Mouse (Mus musculus) intestine, embryonic 15.5 days (tissue): Measurements from ENCODE around the gene Ciao2a. TPM values are rescaled to one million over a fixed set of nuclear protein-coding genes. Genes with fewer than 3 reads are reported as not detected.

Experiments
- ATAC-seq: fragments of 200-750 bp; cut with Nextera tagmentation; 2 replicates; pipeline ENCODE4 v1.8.0; 2017; ENCODE audit warnings: moderate TSS enrichment, moderate library complexity
- H3K27ac ChIP-seq: fragments of 300-500 bp; sonication (generic); 2 replicates; pipeline ENCODE4 v1.5.1; 2015; ENCODE audit warnings: mild to moderate bottlenecking, inconsistent platforms
- H3K27me3 ChIP-seq: fragments of 300-500 bp; sonication (generic); replicated peaks from 2 replicates; pipeline ENCODE4 v1.6.1; 2015; ENCODE audit warnings: inconsistent platforms
- H3K36me3 ChIP-seq: fragments of 300-500 bp; sonication (generic); 2 replicates; pipeline ENCODE4 v1.6.1; 2015; ENCODE audit warnings: inconsistent platforms
- H3K4me1 ChIP-seq: fragments of 300-500 bp; sonication (generic); replicated peaks from 2 replicates; pipeline ENCODE4 v1.6.1; 2015; ENCODE audit warnings: inconsistent platforms
- H3K4me2 ChIP-seq: fragments of 300-500 bp; sonication (generic); replicated peaks from 2 replicates; pipeline ENCODE4 v1.6.1; 2015; ENCODE audit warnings: mild to moderate bottlenecking, inconsistent platforms
- H3K4me3 ChIP-seq: fragments of 300-500 bp; sonication (generic); replicated peaks from 2 replicates; pipeline ENCODE4 v1.5.1; 2015; ENCODE audit warnings: inconsistent platforms
- H3K9ac ChIP-seq: fragments of 300-500 bp; sonication (generic); 2 replicates; pipeline ENCODE4 v1.6.1; 2015; ENCODE audit warnings: inconsistent platforms
- H3K9me3 ChIP-seq: fragments of 300-500 bp; sonication (generic); 2 replicates; pipeline ENCODE4 v1.6.1; 2016; ENCODE audit warnings: inconsistent platforms
- WGBS: fragments of 180-500 bp; shearing (Covaris S2); methylation state at CpG from one replicate; pipeline ENCODE4 v1.1.7; 2015; 5-methylcytosine and 5-hydroxymethylcytosine counted together
- polyA plus RNA-seq: library from polyadenylated mRNA; unstranded; fragments of >200 nt; fragmentation: Nextera tagmentation; extraction: Ambion mirVana; gene quantifications from 2 replicates; pipeline ENCODE4 v1.2.1, GENCODE M21; 2015

The Ciao2a gene
- polyA plus RNA-seq, 1 experiment from 2014 or later = 218 TPM

- no peaks in the 10 kb centered on the region for H3K9me3 ChIP-seq
- 76% methylated on average over 8 of the region's 8 CpGs for WGBS
- no peak overlapping the region for H3K9ac ChIP-seq
- H3K27ac ChIP-seq = no peak overlapping the region
- no peak overlapping the region for H3K4me2 ChIP-seq
- no peaks in the 10 kb centered on the region for H3K4me1 ChIP-seq
- ATAC-seq = no peak
- H3K4me3 ChIP-seq = no peak overlapping the region
- no peaks in the 10 kb centered on the region for H3K27me3 ChIP-seq
- H3K36me3 ChIP-seq = peaks cover 32% of the 10 kb centered on the region; the same call in 1 of the 2 replicates
Observed at GRCm38 (mm10) chr9:66101577-66101976, 24.8 kb upstream of the Ciao2a start.

- peaks cover 31% of the 10 kb centered on the region; the same call in 1 of the 2 replicates for H3K36me3 ChIP-seq
- H3K9ac ChIP-seq = no peak overlapping the region
- no peak overlapping the region for H3K4me2 ChIP-seq
- H3K27ac ChIP-seq = no peak overlapping the region
- no peak overlapping the region for H3K4me3 ChIP-seq
- 90% methylated on average over 6 of the region's 6 CpGs for WGBS
- H3K9me3 ChIP-seq = no peaks in the 10 kb centered on the region
- H3K4me1 ChIP-seq = no peaks in the 10 kb centered on the region
- ATAC-seq = no peak
- H3K27me3 ChIP-seq = no peaks in the 10 kb centered on the region
Observed at GRCm38 (mm10) chr9:66102668-66103067, 23.7 kb upstream of the Ciao2a start.

- no peaks in the 10 kb centered on the region for H3K4me1 ChIP-seq
- H3K9ac ChIP-seq = no peak overlapping the region
- H3K27me3 ChIP-seq = no peaks in the 10 kb centered on the region
- no peak for ATAC-seq
- 92% methylated on average over 4 of the region's 4 CpGs for WGBS
- no peak overlapping the region for H3K27ac ChIP-seq
- no peak overlapping the region for H3K4me3 ChIP-seq
- H3K36me3 ChIP-seq = peaks cover 35% of the 10 kb centered on the region; the same call in 1 of the 2 replicates
- no peaks in the 10 kb centered on the region for H3K9me3 ChIP-seq
- H3K4me2 ChIP-seq = no peak overlapping the region
Observed at GRCm38 (mm10) chr9:66104601-66105000, 21.8 kb upstream of the Ciao2a start.

- Histone ChIP-seq H3K4me1 (no peaks in the 10 kb centered on the region), H3K36me3 (peaks cover 35% of the 10 kb centered on the region; the same call in 1 of the 2 replicates), H3K4me2 (no peak overlapping the region), H3K9me3 (no peaks in the 10 kb centered on the region), H3K27me3 (no peaks in the 10 kb centered on the region), H3K4me3 (no peak overlapping the region), H3K27ac (no peak overlapping the region), H3K9ac (no peak overlapping the region)
- 79% methylated on average over 8 of the region's 8 CpGs for WGBS
- no peak for ATAC-seq
Observed at GRCm38 (mm10) chr9:66105168-66105567, 21.2 kb upstream of the Ciao2a start.

GRCm38 (mm10) chr9:66109574-66109973, 16.8 kb upstream of the Ciao2a start:
- H3K4me2 ChIP-seq = no peak overlapping the region
- no peak for ATAC-seq

GRCm38 (mm10) chr9:66110126-66110525, 16.3 kb upstream of the Ciao2a start:
- Histone ChIP-seq H3K36me3 (peaks cover 24% of the 10 kb centered on the region; the same call in 1 of the 2 replicates), H3K4me2 (no peak overlapping the region), H3K4me3 (no peak overlapping the region), H3K27me3 (no peaks in the 10 kb centered on the region), H3K27ac (no peak overlapping the region), H3K9ac (no peak overlapping the region), H3K9me3 (no peaks in the 10 kb centered on the region), H3K4me1 (no peaks in the 10 kb centered on the region)
- no peak for ATAC-seq
- WGBS = 71% methylated on average over 8 of the region's 8 CpGs

More at GRCm38 (mm10) chr9:66109574-66109973, 16.8 kb upstream of the Ciao2a start:
- no peaks in the 10 kb centered on the region for H3K4me1 ChIP-seq
- H3K27ac ChIP-seq = no peak overlapping the region
- 98% methylated on average over 1 of the region's 1 CpGs for WGBS
- peaks cover 24% of the 10 kb centered on the region; the same call in 1 of the 2 replicates for H3K36me3 ChIP-seq
- H3K27me3 ChIP-seq = no peaks in the 10 kb centered on the region
- no peaks in the 10 kb centered on the region for H3K9me3 ChIP-seq
- no peak overlapping the region for H3K9ac ChIP-seq
- no peak overlapping the region for H3K4me3 ChIP-seq

GRCm38 (mm10) chr9:66110611-66111379, 15.6 kb upstream of the Ciao2a start:
- WGBS = 83% methylated on average over 8 of the region's 8 CpGs
- Histone ChIP-seq H3K27me3 (no peaks in the 10 kb centered on the region), H3K4me1 (no peaks in the 10 kb centered on the region), H3K36me3 (peaks cover 19% of the 10 kb centered on the region; the same call in 1 of the 2 replicates), H3K27ac (no peak overlapping the region), H3K9ac (no peak overlapping the region), H3K4me2 (no peak overlapping the region), H3K9me3 (no peaks in the 10 kb centered on the region), H3K4me3 (no peak overlapping the region)
- no peak for ATAC-seq

- no peaks in the 10 kb centered on the region for H3K27me3 ChIP-seq
Observed at GRCm38 (mm10) chr9:66114341-66114740, 12.1 kb upstream of the Ciao2a start.

GRCm38 (mm10) chr9:66116890-66117289, 9.5 kb upstream of the Ciao2a start:
- no peak overlapping the region for H3K27ac ChIP-seq
- H3K27me3 ChIP-seq = no peaks in the 10 kb centered on the region
- H3K9ac ChIP-seq = no peak overlapping the region
- no peaks in the 10 kb centered on the region for H3K4me1 ChIP-seq
- ATAC-seq = no peak
- 54% methylated on average over 8 of the region's 8 CpGs for WGBS
- peaks cover 7% of the 10 kb centered on the region; the same call in 1 of the 2 replicates for H3K36me3 ChIP-seq
- H3K9me3 ChIP-seq = no peaks in the 10 kb centered on the region
- no peak overlapping the region for H3K4me3 ChIP-seq
- H3K4me2 ChIP-seq = no peak overlapping the region

More at GRCm38 (mm10) chr9:66114341-66114740, 12.1 kb upstream of the Ciao2a start:
- 90% methylated on average over 3 of the region's 3 CpGs for whole genome bisulfite sequencing
- H3K9ac ChIP-seq = no peak overlapping the region
- no peaks in the 10 kb centered on the region for H3K4me1 ChIP-seq
- no peak for ATAC-seq
- H3K36me3 ChIP-seq = peaks cover 7% of the 10 kb centered on the region; the same call in 1 of the 2 replicates
- H3K27ac ChIP-seq = no peak overlapping the region
- no peak overlapping the region for H3K4me2 ChIP-seq
- H3K9me3 ChIP-seq = no peaks in the 10 kb centered on the region
- H3K4me3 ChIP-seq = no peak overlapping the region

GRCm38 (mm10) chr9:66119498-66119897, 6.9 kb upstream of the Ciao2a start:
- no peak overlapping the region for H3K4me3 ChIP-seq
- 87% methylated on average over 2 of the region's 2 CpGs for WGBS
- ATAC-seq = no peak
- no peak overlapping the region for H3K27ac ChIP-seq
- H3K36me3 ChIP-seq = no peaks in the 10 kb centered on the region
- no peak overlapping the region for H3K4me2 ChIP-seq
- H3K9ac ChIP-seq = no peak overlapping the region
- no peaks in the 10 kb centered on the region for H3K27me3 ChIP-seq
- no peaks in the 10 kb centered on the region for H3K9me3 ChIP-seq
- no peaks in the 10 kb centered on the region for H3K4me1 ChIP-seq

- H3K9me3 ChIP-seq = no peaks in the 10 kb centered on the region
- no peak overlapping the region for H3K4me3 ChIP-seq
- H3K36me3 ChIP-seq = no peaks in the 10 kb centered on the region
- no peaks in the 10 kb centered on the region for H3K4me1 ChIP-seq
- ATAC-seq = no peak
- no peak overlapping the region for H3K9ac ChIP-seq
- no peaks in the 10 kb centered on the region for H3K27me3 ChIP-seq
- no peak overlapping the region for H3K4me2 ChIP-seq
- no peak overlapping the region for H3K27ac ChIP-seq
- WGBS = 92% methylated on average over 4 of the region's 4 CpGs
Observed at GRCm38 (mm10) chr9:66120106-66120505, 6.3 kb upstream of the Ciao2a start.

GRCm38 (mm10) chr9:66120945-66121344, 5.5 kb upstream of the Ciao2a start:
- Histone ChIP-seq H3K36me3 (no peaks in the 10 kb centered on the region), H3K9me3 (no peaks in the 10 kb centered on the region), H3K4me2 (no peak overlapping the region), H3K27ac (no peak overlapping the region), H3K27me3 (no peaks in the 10 kb centered on the region), H3K4me1 (peaks cover 6% of the 10 kb centered on the region), H3K9ac (no peak overlapping the region), H3K4me3 (no peak overlapping the region)
- 83% methylated on average over 3 of the region's 3 CpGs for WGBS
- no peak for ATAC-seq

GRCm38 (mm10) chr9:66121421-66121820, 5.0 kb upstream of the Ciao2a start:
- peaks cover 6% of the 10 kb centered on the region for H3K4me1 ChIP-seq
- no peaks in the 10 kb centered on the region for H3K27me3 ChIP-seq
- no peak overlapping the region for H3K4me3 ChIP-seq
- no peaks in the 10 kb centered on the region for H3K9me3 ChIP-seq
- no peak overlapping the region for H3K9ac ChIP-seq
- no peak overlapping the region for H3K27ac ChIP-seq
- no peak overlapping the region for H3K4me2 ChIP-seq
- H3K36me3 ChIP-seq = no peaks in the 10 kb centered on the region
- ATAC-seq = no peak
